Mouse (Mus musculus): ENCODE measurements at regions not wholly inside any gene's neighbourhood (a gene's known extent, or its start where the extent isn't known, plus 50 kb on each side); places are given as distances from the start of the nearest gene placed in this dataset.

DNA sequence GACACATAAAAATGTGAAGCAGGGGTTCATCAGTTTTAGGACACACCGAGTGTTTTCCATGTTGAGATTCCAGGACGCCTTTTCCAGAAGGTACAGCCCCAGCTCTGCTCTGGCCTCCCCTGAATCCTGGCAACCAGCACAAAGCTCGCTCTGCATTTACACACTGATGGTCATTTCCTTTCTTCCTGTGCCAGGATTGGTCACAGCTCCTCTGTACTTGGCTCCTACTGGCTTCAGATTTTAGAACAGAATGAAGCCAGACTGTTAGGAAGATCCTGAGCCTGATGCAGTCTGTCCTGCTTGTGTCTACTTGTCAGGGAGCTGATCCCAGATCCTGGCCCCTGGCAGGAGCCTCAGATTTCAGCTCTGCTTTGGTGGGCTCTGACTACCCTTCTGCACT, 116.2 kb downstream of the Emx2 start:
- H3K79me2 ChIP-seq (ENCODE audit: control insufficient read depth, insufficient read depth), result no peaks in the 10 kb centered on the region
- no peak overlapping the region for H3ac ChIP-seq (ENCODE audit: control insufficient read depth, insufficient read length, low read depth)
- no peaks in the 10 kb centered on the region for H3K27me3 ChIP-seq (ENCODE audit: control insufficient read depth, insufficient read depth, insufficient read length)
- H3K79me3 ChIP-seq (ENCODE audit: low read depth), result no peaks in the 10 kb centered on the region
- TF ChIP-seq MYOG (IDR thresholded peaks at IDR 0.05; ENCODE audit: control insufficient read depth, extremely low read depth, insufficient read length), result no peak
- TF ChIP-seq FOSL1 (IDR thresholded peaks at IDR 0.05; ENCODE audit: insufficient read depth, low read length, poor library complexity, severe bottlenecking), result no peak
- no peak for TF ChIP-seq CTCF (IDR thresholded peaks at IDR 0.05; ENCODE audit: control insufficient read depth, insufficient read depth, insufficient read length)
- TF ChIP-seq MAX (IDR thresholded peaks at IDR 0.05), result no peak
- no peak for TF ChIP-seq MYOD1 (IDR thresholded peaks at IDR 0.05; ENCODE audit: control insufficient read depth, insufficient read length, low read depth)
- no peak for TF ChIP-seq USF1 (IDR thresholded peaks at IDR 0.05; ENCODE audit: low read depth)
- TF ChIP-seq CEBPB (IDR thresholded peaks at IDR 0.05; ENCODE audit: low read depth), result no peak
- no peak overlapping the region for H3K4me3 ChIP-seq (ENCODE audit: insufficient read depth, poor library complexity, severe bottlenecking)
- no peaks in the 10 kb centered on the region for H3K36me3 ChIP-seq (ENCODE audit: control insufficient read depth, insufficient read depth)

DNA sequence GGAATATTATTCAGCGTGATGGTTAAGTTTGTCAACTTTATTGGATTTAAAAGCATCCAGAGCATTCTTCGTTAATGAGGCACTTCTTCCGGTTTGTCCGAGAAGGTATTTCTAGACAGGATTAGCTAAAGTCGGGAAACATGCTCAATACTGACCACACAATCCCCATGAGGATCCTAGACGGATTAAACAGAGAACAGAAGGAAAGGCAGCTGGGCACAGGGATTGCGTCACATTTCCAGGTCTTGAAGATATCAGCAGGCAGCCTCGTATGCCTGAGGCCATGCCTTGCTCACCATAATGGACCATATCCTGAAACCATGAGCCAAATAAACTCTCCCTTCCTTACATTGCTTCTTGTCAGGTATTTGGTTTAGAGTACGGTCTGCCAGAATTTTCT, 119.7 kb downstream of the Emx2 start:
- Histone ChIP-seq H3ac (ENCODE audit: control insufficient read depth, insufficient read length, low read depth) (no peak overlapping the region), H3K79me2 (ENCODE audit: control insufficient read depth, insufficient read depth) (no peaks in the 10 kb centered on the region), H3K4me3 (ENCODE audit: insufficient read depth, poor library complexity, severe bottlenecking) (no peak overlapping the region), H3K36me3 (ENCODE audit: control insufficient read depth, insufficient read depth) (no peaks in the 10 kb centered on the region), H3K79me3 (ENCODE audit: low read depth) (no peaks in the 10 kb centered on the region), H3K27me3 (ENCODE audit: control insufficient read depth, insufficient read depth, insufficient read length) (no peaks in the 10 kb centered on the region)
- TF ChIP-seq MYOG (IDR thresholded peaks at IDR 0.05; ENCODE audit: control insufficient read depth, extremely low read depth, insufficient read length), result no peak
- no peak for TF ChIP-seq CTCF (IDR thresholded peaks at IDR 0.05; ENCODE audit: control insufficient read depth, insufficient read depth, insufficient read length)
- TF ChIP-seq MYOD1 (IDR thresholded peaks at IDR 0.05; ENCODE audit: control insufficient read depth, insufficient read length, low read depth), result no peak
- no peak for TF ChIP-seq USF1 (IDR thresholded peaks at IDR 0.05; ENCODE audit: low read depth)
- no peak for TF ChIP-seq MAX (IDR thresholded peaks at IDR 0.05)
- no peak for TF ChIP-seq FOSL1 (IDR thresholded peaks at IDR 0.05; ENCODE audit: insufficient read depth, low read length, poor library complexity, severe bottlenecking)
- TF ChIP-seq CEBPB (IDR thresholded peaks at IDR 0.05; ENCODE audit: low read depth), result no peak

DNA sequence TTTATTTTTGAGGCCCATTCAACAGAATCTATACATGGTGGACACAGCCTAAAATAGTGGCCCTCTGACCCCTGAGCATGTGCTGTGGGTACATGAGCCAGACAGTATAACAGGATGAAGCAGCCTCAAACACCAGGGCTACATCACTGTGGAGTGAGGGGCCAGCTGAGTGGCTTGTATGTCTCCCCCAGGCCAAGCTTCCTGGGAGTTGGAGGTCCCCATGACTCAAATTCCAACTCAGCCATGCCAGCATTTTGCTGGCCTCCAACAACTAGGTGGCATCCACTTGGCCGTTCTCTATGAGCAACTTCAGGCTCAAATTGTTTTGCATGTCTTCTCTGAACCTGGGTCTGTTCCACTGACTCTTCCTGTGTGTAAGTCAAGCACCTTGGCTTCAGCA, 121.5 kb downstream of the Emx2 start:
- TF ChIP-seq MYOD1 (IDR thresholded peaks at IDR 0.05; ENCODE audit: control insufficient read depth, insufficient read length, low read depth), result no peak
- TF ChIP-seq CTCF (IDR thresholded peaks at IDR 0.05; ENCODE audit: control insufficient read depth, insufficient read depth, insufficient read length), result no peak
- no peak for TF ChIP-seq CEBPB (IDR thresholded peaks at IDR 0.05; ENCODE audit: low read depth)
- TF ChIP-seq USF1 (IDR thresholded peaks at IDR 0.05; ENCODE audit: low read depth), result no peak
- TF ChIP-seq MAX (IDR thresholded peaks at IDR 0.05), result no peak
- TF ChIP-seq MYOG (IDR thresholded peaks at IDR 0.05; ENCODE audit: control insufficient read depth, extremely low read depth, insufficient read length), result no peak
- no peak for TF ChIP-seq FOSL1 (IDR thresholded peaks at IDR 0.05; ENCODE audit: insufficient read depth, low read length, poor library complexity, severe bottlenecking)

DNA sequence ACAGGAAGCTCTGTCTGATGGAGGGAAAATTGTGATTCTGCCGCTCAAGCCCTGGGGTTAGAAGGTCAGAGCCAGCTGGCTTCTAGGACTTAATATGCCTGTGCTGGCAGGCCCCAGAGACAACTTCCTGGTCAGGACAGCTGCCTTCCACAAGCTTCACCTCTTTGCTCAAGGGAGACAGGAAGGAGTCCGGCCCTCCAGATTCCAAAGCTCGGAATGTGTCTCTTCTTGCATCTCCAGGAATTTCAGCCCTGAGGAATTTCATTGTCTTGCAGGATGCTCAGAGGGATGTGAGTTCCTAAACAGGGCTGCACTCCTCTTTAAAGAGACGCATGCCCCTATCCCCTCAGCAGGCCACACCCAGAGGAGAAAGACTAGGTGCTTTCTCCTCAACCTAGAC, 127.7 kb downstream of the Emx2 start:
- no peak overlapping the region for H3ac ChIP-seq (ENCODE audit: control insufficient read depth, insufficient read length, low read depth)
- H3K79me2 ChIP-seq (ENCODE audit: control insufficient read depth, insufficient read depth), result no peaks in the 10 kb centered on the region
- H3K4me3 ChIP-seq (ENCODE audit: insufficient read depth, poor library complexity, severe bottlenecking), result no peak overlapping the region
- H3K36me3 ChIP-seq (ENCODE audit: control insufficient read depth, insufficient read depth), result no peaks in the 10 kb centered on the region
- no peaks in the 10 kb centered on the region for H3K79me3 ChIP-seq (ENCODE audit: low read depth)
- no peak for TF ChIP-seq CEBPB (IDR thresholded peaks at IDR 0.05; ENCODE audit: low read depth)
- no peak for TF ChIP-seq FOSL1 (IDR thresholded peaks at IDR 0.05; ENCODE audit: insufficient read depth, low read length, poor library complexity, severe bottlenecking)
- no peak for TF ChIP-seq MYOD1 (IDR thresholded peaks at IDR 0.05; ENCODE audit: control insufficient read depth, insufficient read length, low read depth)
- no peak for TF ChIP-seq CTCF (IDR thresholded peaks at IDR 0.05; ENCODE audit: control insufficient read depth, insufficient read depth, insufficient read length)
- H3K27me3 ChIP-seq (ENCODE audit: control insufficient read depth, insufficient read depth, insufficient read length), result no peaks in the 10 kb centered on the region

More for the DNA sequence above, 121.5 kb downstream of the Emx2 start:
- Histone ChIP-seq H3K79me3 (ENCODE audit: low read depth) (no peaks in the 10 kb centered on the region), H3K27me3 (ENCODE audit: control insufficient read depth, insufficient read depth, insufficient read length) (no peaks in the 10 kb centered on the region), H3K79me2 (ENCODE audit: control insufficient read depth, insufficient read depth) (no peaks in the 10 kb centered on the region), H3K4me3 (ENCODE audit: insufficient read depth, poor library complexity, severe bottlenecking) (no peak overlapping the region), H3K36me3 (ENCODE audit: control insufficient read depth, insufficient read depth) (no peaks in the 10 kb centered on the region), H3ac (ENCODE audit: control insufficient read depth, insufficient read length, low read depth) (no peak overlapping the region)

DNA sequence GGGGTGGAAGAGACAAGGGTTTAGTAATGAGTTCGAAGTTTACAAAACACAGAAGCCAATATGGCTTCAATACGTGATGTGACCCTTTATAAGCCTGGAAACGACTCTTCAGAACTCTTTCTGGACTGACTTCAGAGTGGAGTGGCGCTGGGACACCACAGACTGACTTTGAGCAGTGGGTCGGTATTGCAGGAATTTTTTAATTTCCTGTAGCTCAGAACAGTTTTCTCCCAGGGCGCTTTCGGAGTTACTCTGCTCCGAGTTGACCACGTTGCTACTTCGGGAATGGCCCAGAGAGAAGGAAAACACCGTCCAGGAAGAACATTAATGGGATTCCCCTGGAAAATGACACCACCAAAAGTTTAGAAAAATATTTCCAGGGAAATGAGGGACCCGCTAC, 129.1 kb downstream of the Emx2 start:
- Histone ChIP-seq H3ac (ENCODE audit: control insufficient read depth, insufficient read length, low read depth) (no peak overlapping the region), H3K4me3 (ENCODE audit: insufficient read depth, poor library complexity, severe bottlenecking) (no peak overlapping the region), H3K36me3 (ENCODE audit: control insufficient read depth, insufficient read depth) (no peaks in the 10 kb centered on the region), H3K79me2 (ENCODE audit: control insufficient read depth, insufficient read depth) (no peaks in the 10 kb centered on the region), H3K79me3 (ENCODE audit: low read depth) (no peaks in the 10 kb centered on the region), H3K27me3 (ENCODE audit: control insufficient read depth, insufficient read depth, insufficient read length) (no peaks in the 10 kb centered on the region)
- TF ChIP-seq MAX (IDR thresholded peaks at IDR 0.05), result no peak
- TF ChIP-seq USF1 (IDR thresholded peaks at IDR 0.05; ENCODE audit: low read depth), result no peak

DNA sequence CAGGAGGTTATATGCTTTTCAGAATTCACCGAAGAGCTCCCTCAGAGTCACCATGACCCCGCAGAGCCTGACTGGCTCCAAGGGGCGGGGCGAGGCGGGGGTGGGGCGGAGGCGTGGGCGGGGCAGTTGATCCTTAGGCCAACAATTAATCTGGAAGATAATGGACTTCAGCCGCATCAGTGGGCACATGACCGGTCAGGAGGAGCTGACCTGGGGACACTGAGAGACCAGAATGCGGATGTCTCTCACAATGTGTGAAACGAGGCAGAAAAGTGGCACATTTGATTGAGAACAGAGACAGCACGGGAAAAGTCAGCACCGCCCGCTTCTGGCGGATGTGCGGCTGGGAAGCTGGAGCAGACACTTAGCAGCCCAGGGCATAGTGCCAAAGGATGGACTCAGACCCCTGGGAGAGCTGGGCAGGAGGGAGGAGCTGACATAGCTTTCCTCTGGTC, 129.9 kb downstream of the Emx2 start:
- H3ac ChIP-seq (ENCODE audit: control insufficient read depth, insufficient read length, low read depth), result no peak overlapping the region
- H3K27me3 ChIP-seq (ENCODE audit: control insufficient read depth, insufficient read depth, insufficient read length), result no peaks in the 10 kb centered on the region
- H3K4me3 ChIP-seq (ENCODE audit: insufficient read depth, poor library complexity, severe bottlenecking), result no peak overlapping the region
- no peaks in the 10 kb centered on the region for H3K36me3 ChIP-seq (ENCODE audit: control insufficient read depth, insufficient read depth)
- no peaks in the 10 kb centered on the region for H3K79me3 ChIP-seq (ENCODE audit: low read depth)
- TF ChIP-seq USF1 (IDR thresholded peaks at IDR 0.05; ENCODE audit: low read depth) (no peak), MYOD1 (IDR thresholded peaks at IDR 0.05; ENCODE audit: control insufficient read depth, insufficient read length, low read depth) (no peak), MYOG (IDR thresholded peaks at IDR 0.05; ENCODE audit: control insufficient read depth, extremely low read depth, insufficient read length) (no peak), MAX (IDR thresholded peaks at IDR 0.05) (no peak), CTCF (IDR thresholded peaks at IDR 0.05; ENCODE audit: control insufficient read depth, insufficient read depth, insufficient read length) (no peak), FOSL1 (IDR thresholded peaks at IDR 0.05; ENCODE audit: insufficient read depth, low read length, poor library complexity, severe bottlenecking) (no peak), CEBPB (IDR thresholded peaks at IDR 0.05; ENCODE audit: low read depth) (no peak)
- H3K79me2 ChIP-seq (ENCODE audit: control insufficient read depth, insufficient read depth), result no peaks in the 10 kb centered on the region
